Mouse (Mus musculus) left cerebral cortex, postnatal 36 days (tissue): ENCODE data around the gene Trim37. TPM values are rescaled to one million over a fixed set of nuclear protein-coding genes. Genes with fewer than 3 reads are reported as not detected.
"Not testable (repeated sequence)": the region's sequence is repeated elsewhere in the genome, so short reads cannot be mapped to it uniquely, and the experiment has no call there.

Experiments used
- DNase-seq, 2 experiments: peaks; one replicate each; pipeline ENCODE4 v3.0.0; 2021 to 2022; ENCODE audit warnings: low spot score in 2 of 2, mixed read lengths in 1 of 2
- intact Hi-C: fragments of 180-260 bp; cut with DNase I; formaldehyde crosslinking; loops from one replicate; pipeline ENCODE4 v1.15.1; 2025
- microRNA-seq: library from miRNA; unstranded; fragments of <30 nt; microRNA quantifications from one replicate; pipeline ENCODE4 v1.2.0, GENCODE M21; 2022
- total RNA-seq, 2 experiments: library from RNA; stranded (reverse); gene quantifications; 2 replicates each; pipeline ENCODE4 v1.2.3; 2021

The Trim37 gene
- total RNA-seq, 2 experiments from 2014 or later = 229 to 253 TPM

GRCm38 (mm10) chr11:87261705-87262104 is 134.8 kb downstream of the Trim37 start:
- intact Hi-C loops, DNase-seq: not testable (repeated sequence)

- intact Hi-C loops = no loop called here
- no peak for DNase-seq
Observed at GRCm38 (mm10) chr11:87263946-87264345, 137.1 kb downstream of the Trim37 start.

GRCm38 (mm10) chr11:87266246-87266645 is 139.4 kb downstream of the Trim37 start:
- no peak for DNase-seq
- intact Hi-C loops = no loop called here

DNA sequence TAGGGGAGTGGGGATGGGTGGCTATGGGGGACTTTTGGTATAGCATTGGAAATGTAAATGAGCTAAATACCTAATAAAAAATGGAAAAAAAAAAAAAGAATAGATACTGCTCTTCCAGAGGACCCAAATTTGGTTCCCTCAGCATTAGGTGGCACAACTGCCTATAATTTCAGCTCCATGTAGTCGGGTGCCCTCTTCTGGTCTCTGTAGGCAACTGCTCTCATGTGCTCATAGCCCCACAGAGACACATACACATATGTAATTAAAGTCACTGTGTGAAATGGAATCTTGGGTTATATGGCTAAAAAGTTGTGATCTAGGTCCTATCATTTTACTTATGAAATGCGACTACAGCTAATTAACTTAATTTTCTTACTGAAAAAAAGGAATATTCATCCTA is 141.9 kb downstream of the Trim37 start:
- intact Hi-C loops = no loop called here
- no peak for DNase-seq

Small RNA genes within 50 kb of the gene (microRNA-seq; reads per million reads assigned to microRNA genes)
- 52.3 reads per million, percentile 50 among the genes with 10 or more reads in this experiment for gene Mir301

Other genes starting within 250 kb of the Trim37 start
- 10 to 100 TPM; 47.5 to 52.3 TPM for gene Ypel2, start 133.4 kb upstream of the Trim37 start, total RNA-seq
- 10 to 100 TPM; 41.9 to 44.7 TPM for gene Gdpd1, start 53.0 kb upstream of the Trim37 start, total RNA-seq
- 10 to 100 TPM; 16.0 TPM for gene Smg8, start 40.3 kb upstream of the Trim37 start, total RNA-seq
- gene Prr11, start 18.4 kb upstream of the Trim37 start, total RNA-seq = under 1 TPM; 0.42 to 0.45 TPM
- gene Ska2, start 17.8 kb upstream of the Trim37 start, total RNA-seq = 10 to 100 TPM; 12.2 to 13.2 TPM
- 100 to 1,000 TPM; 146 to 158 TPM for gene Ppm1e, start 231.9 kb downstream of the Trim37 start, total RNA-seq